Mouse (Mus musculus): ENCODE data around the gene Sept1. TPM values are rescaled to one million over a fixed set of nuclear protein-coding genes. Genes with fewer than 3 reads are reported as not detected.

The Sept1 gene
- polyA plus RNA-seq, 1 experiment from 2014 or later = 26.5 TPM

- H3K4me3 ChIP-seq (replicated peaks; ENCODE audit: low read length) = no peak overlapping the region
- no peaks in the 10 kb centered on the region for H3K36me3 ChIP-seq (ENCODE audit: control insufficient read depth, insufficient read depth)
- 72% methylated on average over 2 of the region's 2 CpGs for WGBS
- no peaks in the 10 kb centered on the region for H3K4me1 ChIP-seq (replicated peaks; ENCODE audit: control insufficient read depth, insufficient read depth, low read length)
- ATAC-seq = no peak
- H3K9me3 ChIP-seq (ENCODE audit: control insufficient read depth, low read length) = no peaks in the 10 kb centered on the region
- no peaks in the 10 kb centered on the region for H3K27me3 ChIP-seq (replicated peaks; ENCODE audit: control insufficient read depth, insufficient read depth, low read length)
- H3K4me2 ChIP-seq (ENCODE audit: low read length) = no peak overlapping the region
- no peak overlapping the region for H3K27ac ChIP-seq (ENCODE audit: low read length)
- no peak overlapping the region for H3K9ac ChIP-seq (replicated peaks; ENCODE audit: low read depth, low read length)
Measured at GRCm38 (mm10) chr7:127180783-127181182, 52.1 kb downstream of the Sept1 start.

GRCm38 (mm10) chr7:127176937-127177336, 56.0 kb downstream of the Sept1 start:
- Histone ChIP-seq H3K9me3 (ENCODE audit: control insufficient read depth, low read length) (no peaks in the 10 kb centered on the region), H3K36me3 (ENCODE audit: control insufficient read depth, insufficient read depth) (no peaks in the 10 kb centered on the region), H3K9ac (replicated peaks; ENCODE audit: low read depth, low read length) (no peak overlapping the region), H3K27ac (ENCODE audit: low read length) (no peak overlapping the region), H3K27me3 (replicated peaks; ENCODE audit: control insufficient read depth, insufficient read depth, low read length) (no peaks in the 10 kb centered on the region), H3K4me3 (replicated peaks; ENCODE audit: low read length) (no peak overlapping the region), H3K4me2 (ENCODE audit: low read length) (no peak overlapping the region), H3K4me1 (replicated peaks; ENCODE audit: control insufficient read depth, insufficient read depth, low read length) (no peaks in the 10 kb centered on the region)
- WGBS = 67% methylated on average over 4 of the region's 4 CpGs
- ATAC-seq = no peak

DNA sequence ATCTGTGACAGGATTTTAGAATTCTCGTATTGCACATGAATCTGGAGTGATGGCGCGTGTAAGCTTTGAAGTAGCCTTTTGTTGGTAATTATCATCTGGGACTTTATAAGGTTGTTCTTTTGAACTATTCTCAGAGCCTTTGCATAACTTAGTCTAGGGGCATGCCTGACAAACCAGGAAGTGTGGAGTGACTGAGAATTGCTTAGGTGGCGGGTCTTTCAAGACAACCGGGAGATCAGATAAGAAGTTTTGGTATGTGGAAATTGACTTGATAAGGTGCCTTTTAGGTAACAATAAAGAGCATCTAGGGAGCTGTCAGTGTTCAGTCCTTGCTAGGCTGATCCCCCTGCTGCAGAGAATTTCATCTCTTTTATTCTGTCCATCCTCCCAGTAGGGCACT, 66.4 kb downstream of the Sept1 start:
- Histone ChIP-seq H3K27me3 (replicated peaks; ENCODE audit: control insufficient read depth, insufficient read depth, low read length) (no peaks in the 10 kb centered on the region), H3K9me3 (ENCODE audit: control insufficient read depth, low read length) (no peaks in the 10 kb centered on the region), H3K4me2 (ENCODE audit: low read length) (no peak overlapping the region), H3K27ac (ENCODE audit: low read length) (no peak overlapping the region), H3K9ac (replicated peaks; ENCODE audit: low read depth, low read length) (no peak overlapping the region), H3K4me3 (replicated peaks; ENCODE audit: low read length) (no peak overlapping the region), H3K4me1 (replicated peaks; ENCODE audit: control insufficient read depth, insufficient read depth, low read length) (no peaks in the 10 kb centered on the region), H3K36me3 (ENCODE audit: control insufficient read depth, insufficient read depth) (no peaks in the 10 kb centered on the region)
- no peak for ATAC-seq
- 91% methylated on average over 5 of the region's 5 CpGs for WGBS

- Histone ChIP-seq H3K9me3 (ENCODE audit: control insufficient read depth, low read length) (no peaks in the 10 kb centered on the region), H3K4me3 (replicated peaks; ENCODE audit: low read length) (no peak overlapping the region), H3K36me3 (ENCODE audit: control insufficient read depth, insufficient read depth) (no peaks in the 10 kb centered on the region), H3K9ac (replicated peaks; ENCODE audit: low read depth, low read length) (no peak overlapping the region), H3K27me3 (replicated peaks; ENCODE audit: control insufficient read depth, insufficient read depth, low read length) (no peaks in the 10 kb centered on the region), H3K27ac (ENCODE audit: low read length) (no peak overlapping the region), H3K4me1 (replicated peaks; ENCODE audit: control insufficient read depth, insufficient read depth, low read length) (no peaks in the 10 kb centered on the region), H3K4me2 (ENCODE audit: low read length) (no peak overlapping the region)
- 86% methylated on average over 12 of the region's 12 CpGs for WGBS
- no peak for ATAC-seq
Measured at GRCm38 (mm10) chr7:127165607-127166493, 67.1 kb downstream of the Sept1 start.

Other genes starting within 250 kb of the Sept1 start
- 3.0 and 3.7 TPM in 2 replicates for gene Mvp, start 218.5 kb downstream of the Sept1 start, polyA plus RNA-seq (2015; fragmentation: Nextera tagmentation; extraction: Ambion mirVana)
- not detected in 2 replicates for gene Pagr1b, start 216.6 kb downstream of the Sept1 start, polyA plus RNA-seq (2015; fragmentation: Nextera tagmentation; extraction: Ambion mirVana)
- gene Pagr1a, start 215.8 kb downstream of the Sept1 start, polyA plus RNA-seq (2015; fragmentation: Nextera tagmentation; extraction: Ambion mirVana) = 22.9 and 39.8 TPM in 2 replicates
- 54.8 and 74.1 TPM in 2 replicates for gene Gm42742, start 212.0 kb downstream of the Sept1 start, polyA plus RNA-seq (2015; fragmentation: Nextera tagmentation; extraction: Ambion mirVana)
- 21.1 and 29.9 TPM in 2 replicates for gene Prrt2, start 211.9 kb downstream of the Sept1 start, polyA plus RNA-seq (2015; fragmentation: Nextera tagmentation; extraction: Ambion mirVana)
- 57.9 and 58.8 TPM in 2 replicates for gene Maz, start 206.1 kb downstream of the Sept1 start, polyA plus RNA-seq (2015; fragmentation: Nextera tagmentation; extraction: Ambion mirVana)
- 52.9 and 61.2 TPM in 2 replicates for gene Kif22, start 190.7 kb downstream of the Sept1 start, polyA plus RNA-seq (2015; fragmentation: Nextera tagmentation; extraction: Ambion mirVana)
- not detected in 2 replicates for gene Zg16, start 145.8 kb downstream of the Sept1 start, polyA plus RNA-seq (2015; fragmentation: Nextera tagmentation; extraction: Ambion mirVana)
- 1.5 and 1.9 TPM in 2 replicates for gene AI467606, start 141.8 kb downstream of the Sept1 start, polyA plus RNA-seq (2015; fragmentation: Nextera tagmentation; extraction: Ambion mirVana)
- gene Qprt, start 110.9 kb downstream of the Sept1 start, polyA plus RNA-seq (2015; fragmentation: Nextera tagmentation; extraction: Ambion mirVana) = 0.28 and 1.0 TPM in 2 replicates
- 0.09 TPM in 1 of 2 replicates, not detected in the other for gene Spn, start 95.3 kb downstream of the Sept1 start, polyA plus RNA-seq (2015; fragmentation: Nextera tagmentation; extraction: Ambion mirVana)
- gene Cd2bp2, start 37.1 kb downstream of the Sept1 start, polyA plus RNA-seq (2015; fragmentation: Nextera tagmentation; extraction: Ambion mirVana) = 88.2 and 91.0 TPM in 2 replicates
- 24.9 and 31.0 TPM in 2 replicates for gene Tbc1d10b, start 24.7 kb downstream of the Sept1 start, polyA plus RNA-seq (2015; fragmentation: Nextera tagmentation; extraction: Ambion mirVana)
- 4.1 and 8.3 TPM in 2 replicates for gene Mylpf, start 24.2 kb downstream of the Sept1 start, polyA plus RNA-seq (2015; fragmentation: Nextera tagmentation; extraction: Ambion mirVana)
- 66.1 and 69.3 TPM in 2 replicates for gene Zfp553, start 69 bp downstream of the Sept1 start, polyA plus RNA-seq (2015; fragmentation: Nextera tagmentation; extraction: Ambion mirVana)
- 59.1 and 66.6 TPM in 2 replicates for gene Zfp771, start 11.1 kb upstream of the Sept1 start, polyA plus RNA-seq (2015; fragmentation: Nextera tagmentation; extraction: Ambion mirVana)
- 143 and 147 TPM in 2 replicates for gene Dctpp1, start 27.6 kb upstream of the Sept1 start, polyA plus RNA-seq (2015; fragmentation: Nextera tagmentation; extraction: Ambion mirVana)
- 48.3 and 49.2 TPM in 2 replicates for gene Sephs2, start 40.9 kb upstream of the Sept1 start, polyA plus RNA-seq (2015; fragmentation: Nextera tagmentation; extraction: Ambion mirVana)
- gene Itgal, start 63.1 kb upstream of the Sept1 start, polyA plus RNA-seq (2015; fragmentation: Nextera tagmentation; extraction: Ambion mirVana) = 0.16 and 0.20 TPM in 2 replicates
- gene Zfp768, start 112.5 kb upstream of the Sept1 start, polyA plus RNA-seq (2015; fragmentation: Nextera tagmentation; extraction: Ambion mirVana) = 10.5 and 10.6 TPM in 2 replicates
- gene Zfp747, start 142.9 kb upstream of the Sept1 start, polyA plus RNA-seq (2015; fragmentation: Nextera tagmentation; extraction: Ambion mirVana) = 8.2 and 9.6 TPM in 2 replicates
- gene 9130019O22Rik, start 154.0 kb upstream of the Sept1 start, polyA plus RNA-seq (2015; fragmentation: Nextera tagmentation; extraction: Ambion mirVana) = 4.2 and 5.1 TPM in 2 replicates
- 5.3 and 6.3 TPM in 2 replicates for gene E430018J23Rik, start 160.5 kb upstream of the Sept1 start, polyA plus RNA-seq (2015; fragmentation: Nextera tagmentation; extraction: Ambion mirVana)
- gene Zfp764, start 173.7 kb upstream of the Sept1 start, polyA plus RNA-seq (2015; fragmentation: Nextera tagmentation; extraction: Ambion mirVana) = 5.2 and 5.9 TPM in 2 replicates
- gene Zfp688, start 188.9 kb upstream of the Sept1 start, polyA plus RNA-seq (2015; fragmentation: Nextera tagmentation; extraction: Ambion mirVana) = 28.4 and 28.6 TPM in 2 replicates
- 14.6 and 17.7 TPM in 2 replicates for gene Zfp689, start 216.0 kb upstream of the Sept1 start, polyA plus RNA-seq (2015; fragmentation: Nextera tagmentation; extraction: Ambion mirVana)
- gene Prr14, start 226.5 kb upstream of the Sept1 start, polyA plus RNA-seq (2015; fragmentation: Nextera tagmentation; extraction: Ambion mirVana) = 42.8 and 45.3 TPM in 2 replicates
- gene Fbrs, start 246.1 kb upstream of the Sept1 start, polyA plus RNA-seq (2015; fragmentation: Nextera tagmentation; extraction: Ambion mirVana) = 10.2 and 11.8 TPM in 2 replicates